Mouse (Mus musculus): ENCODE data around the gene Swi5. TPM values are rescaled to one million over a fixed set of nuclear protein-coding genes. Genes with fewer than 3 reads are reported as not detected.
A peak's percentile ranks its signal among the peaks of the same experiment; 100 is the strongest.

Swi5 gene
- polyA plus RNA-seq, 1 experiment from 2014 or later = 458 TPM

- Histone ChIP-seq H3K27ac (peak overlapping the region; percentile 88), H3K9me3 (no peaks in the 10 kb centered on the region), H3K4me1 (replicated peaks) (peaks cover 28% of the 10 kb centered on the region), H3K27me3 (no peaks in the 10 kb centered on the region), H3K9ac (peak overlapping the region; percentile 84), H3K36me3 (peaks cover 47% of the 10 kb centered on the region), H3K4me3 (peak overlapping the region; percentile 59), H3K4me2 (peak overlapping the region; percentile 92)
- 37% methylated on average over 7 of the region's 7 CpGs for WGBS
- no peak for ATAC-seq (ENCODE audit: low FRiP score)
Measured at GRCm38 (mm10) chr2:32235433-32235832, 52.4 kb downstream of the Swi5 start.

Small RNA genes lying within 50 kb of the gene (microRNA-seq; reads per million reads assigned to microRNA genes)
- not detected for gene Gm23363
- gene Mir199b = 160 reads per million, percentile 56 among the genes with 10 or more reads in this experiment

Other genes starting within 250 kb of the Swi5 start
- 0.63 and 0.74 TPM in 2 replicates for gene Fam78a, start 203.2 kb downstream of the Swi5 start, polyA plus RNA-seq (2015; fragmentation: Nextera tagmentation; extraction: Ambion mirVana)
- gene Plpp7, start 192.5 kb downstream of the Swi5 start, polyA plus RNA-seq (2015; fragmentation: Nextera tagmentation; extraction: Ambion mirVana) = 21.6 and 21.7 TPM in 2 replicates
- 65.8 and 68.8 TPM in 2 replicates for gene Prrc2b, start 137.0 kb downstream of the Swi5 start, polyA plus RNA-seq (2015; fragmentation: Nextera tagmentation; extraction: Ambion mirVana)
- gene Pomt1, start 51.5 kb downstream of the Swi5 start, polyA plus RNA-seq (2015; fragmentation: Nextera tagmentation; extraction: Ambion mirVana) = 24.4 and 24.9 TPM in 2 replicates
- 78.6 and 80.2 TPM in 2 replicates for gene Uck1, start 27.9 kb downstream of the Swi5 start, polyA plus RNA-seq (2015; fragmentation: Nextera tagmentation; extraction: Ambion mirVana)
- 25.6 and 26.5 TPM in 2 replicates for gene Golga2, start 691 bp downstream of the Swi5 start, polyA plus RNA-seq (2015; fragmentation: Nextera tagmentation; extraction: Ambion mirVana)
- 52.4 and 53.7 TPM in 2 replicates for gene Ciz1, start 64.3 kb upstream of the Swi5 start, polyA plus RNA-seq (2015; fragmentation: Nextera tagmentation; extraction: Ambion mirVana)
- gene Dnm1, start 65.3 kb upstream of the Swi5 start, polyA plus RNA-seq (2015; fragmentation: Nextera tagmentation; extraction: Ambion mirVana) = 42.7 and 44.3 TPM in 2 replicates
- 103 and 108 TPM in 2 replicates for gene 1110008P14Rik, start 93.9 kb upstream of the Swi5 start, polyA plus RNA-seq (2015; fragmentation: Nextera tagmentation; extraction: Ambion mirVana)
- 1.0 TPM in 1 of 2 replicates, not detected in the other for gene Lcn2, start 100.2 kb upstream of the Swi5 start, polyA plus RNA-seq (2015; fragmentation: Nextera tagmentation; extraction: Ambion mirVana)
- gene Ptges2, start 107.8 kb upstream of the Swi5 start, polyA plus RNA-seq (2015; fragmentation: Nextera tagmentation; extraction: Ambion mirVana) = 41.2 and 41.3 TPM in 2 replicates
- 5.1 and 5.9 TPM in 2 replicates for gene Naif1, start 162.4 kb upstream of the Swi5 start, polyA plus RNA-seq (2015; fragmentation: Nextera tagmentation; extraction: Ambion mirVana)
- 46.2 and 50.1 TPM in 2 replicates for gene Slc25a25, start 163.4 kb upstream of the Swi5 start, polyA plus RNA-seq (2015; fragmentation: Nextera tagmentation; extraction: Ambion mirVana)
- 7.0 and 7.1 TPM in 2 replicates for gene Fam102a, start 247.3 kb upstream of the Swi5 start, polyA plus RNA-seq (2015; fragmentation: Nextera tagmentation; extraction: Ambion mirVana)